Mouse (Mus musculus) right cerebral cortex, adult 18-20 months (tissue): ENCODE measurements around the gene Tmed8.
"Not testable (repeated sequence)": the region's sequence is repeated elsewhere in the genome, so short reads cannot be mapped to it uniquely, and the experiment has no call there.

Experiments
- DNase-seq: peaks from one replicate; pipeline ENCODE4 v3.0.0; 2022; ENCODE audit warnings: mixed read lengths

Gene Tmed8

DNA sequence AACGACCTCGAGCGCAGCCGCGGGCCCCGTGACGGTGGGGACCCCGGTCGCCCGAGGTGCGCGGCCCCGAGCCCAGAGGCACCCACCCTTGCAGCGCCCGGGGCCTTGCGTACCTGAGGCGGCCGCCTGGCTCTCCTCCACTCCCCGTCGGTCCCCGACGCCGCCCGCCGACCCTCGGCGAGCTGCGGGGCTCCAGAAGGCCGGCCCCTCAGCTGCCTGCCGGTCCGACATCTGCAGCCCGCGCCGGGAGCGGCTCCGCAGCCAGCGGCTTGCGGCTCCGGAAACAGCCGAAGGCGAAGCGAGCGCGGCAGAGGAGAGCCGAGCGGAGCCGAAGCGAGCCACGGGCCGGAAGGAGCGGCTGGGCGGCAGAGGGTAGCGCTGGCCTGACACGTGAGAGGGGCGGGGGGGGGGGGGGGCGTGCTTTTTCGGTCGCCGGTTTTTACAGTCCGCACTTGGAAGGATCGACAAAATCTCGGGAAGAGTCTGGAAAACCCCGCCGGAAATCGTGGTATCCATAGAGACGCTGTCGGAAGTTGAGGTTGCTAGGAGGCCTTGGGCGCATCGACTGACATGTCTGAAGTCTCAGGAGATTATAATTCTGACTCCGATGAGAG, at the start of gene Tmed8:
Tmed8 (minus strand) TSS at position 482 of the 614 bp plus-strand sequence.
- DNase-seq: peak; percentile 83

DNA sequence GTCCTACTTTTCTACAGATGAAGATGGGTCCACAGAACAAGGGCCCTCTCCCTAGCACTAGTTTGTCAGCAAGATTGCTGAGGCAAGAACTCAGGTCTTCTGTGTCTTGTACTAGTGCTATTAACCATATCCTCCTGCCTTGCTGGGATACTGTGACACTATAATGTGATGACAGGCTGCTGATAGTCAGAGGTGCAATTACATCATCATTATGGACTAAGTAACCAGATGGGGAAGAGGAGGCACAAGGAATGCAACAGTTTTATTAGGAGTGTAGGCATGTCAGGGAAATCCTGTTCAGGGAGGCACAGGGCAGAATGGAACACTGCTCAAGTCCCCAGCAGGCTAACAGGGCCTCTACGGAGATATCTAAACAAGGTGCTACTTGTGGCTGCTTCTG, 38.4 kb upstream of the Tmed8 start, which contains the start of gene Noxred1:
Noxred1 (minus strand) TSS at position 101 of the 400 bp plus-strand sequence.
- no peak for DNase-seq

GRCm38 (mm10) chr12:87236882-87237483, 36.7 kb upstream of the Tmed8 start:
- no peak for DNase-seq

- DNase-seq: no peak
These were observed 30.2 kb upstream of the Tmed8 start for GRCm38 (mm10) chr12:87230379-87230895.

DNA sequence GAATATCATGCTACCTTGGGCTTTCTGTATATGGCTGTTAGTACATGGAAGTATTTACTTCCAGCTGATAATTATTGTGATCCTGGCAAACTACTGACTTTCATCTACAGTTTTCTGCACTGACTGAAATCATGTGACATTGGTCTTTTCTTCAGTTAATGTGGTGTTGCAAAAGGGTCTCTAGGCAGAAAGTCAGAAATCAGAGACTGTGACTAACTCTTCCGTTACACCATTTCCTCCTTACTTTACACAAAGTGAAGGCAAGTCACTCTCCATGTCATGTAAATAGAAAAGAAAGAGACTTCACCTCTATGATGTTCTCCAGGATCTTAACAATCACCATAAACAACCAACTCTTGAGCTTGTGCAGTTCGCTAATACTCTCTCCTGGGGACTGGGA, 29.4 kb upstream of the Tmed8 start:
- no peak for DNase-seq

DNA sequence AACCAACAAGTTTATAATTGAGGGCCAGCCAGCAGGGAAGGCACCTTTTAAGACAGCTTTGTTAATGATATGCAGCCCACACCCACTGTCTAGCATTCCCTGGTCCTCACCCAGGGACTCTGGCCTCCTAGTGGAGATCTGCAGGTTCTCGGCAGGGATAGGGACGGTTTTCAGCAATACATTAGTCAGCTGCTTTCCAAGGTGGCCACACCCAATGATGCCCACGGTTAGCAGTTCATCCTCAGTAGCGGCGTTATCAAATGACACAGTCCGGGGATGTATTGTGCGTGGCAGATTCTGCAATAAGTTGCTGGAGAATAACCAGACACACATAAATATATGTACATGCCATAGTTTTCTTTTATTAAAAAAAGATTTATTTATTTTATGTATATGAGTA, 26.5 kb upstream of the Tmed8 start:
- no peak for DNase-seq

DNA sequence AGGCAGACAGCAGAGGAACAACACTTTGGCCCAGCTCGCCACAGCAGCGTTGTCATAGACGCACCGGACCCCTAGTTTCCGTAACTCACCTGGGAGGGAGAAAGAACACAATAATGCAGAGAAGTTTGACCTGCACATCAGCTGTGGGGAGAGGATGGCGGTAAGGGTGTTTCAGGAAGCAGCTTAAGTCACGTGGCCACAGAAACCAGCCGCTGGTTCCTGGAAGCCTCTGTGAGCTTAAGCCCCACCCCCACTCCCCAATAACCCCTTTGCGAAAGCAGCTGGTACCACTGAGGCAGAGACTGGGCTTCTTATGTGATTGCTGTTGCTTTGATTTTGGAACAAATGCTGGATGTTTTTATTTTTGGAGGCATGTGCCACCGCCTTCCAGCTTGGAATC, 24.7 kb upstream of the Tmed8 start:
- DNase-seq: no peak

DNA sequence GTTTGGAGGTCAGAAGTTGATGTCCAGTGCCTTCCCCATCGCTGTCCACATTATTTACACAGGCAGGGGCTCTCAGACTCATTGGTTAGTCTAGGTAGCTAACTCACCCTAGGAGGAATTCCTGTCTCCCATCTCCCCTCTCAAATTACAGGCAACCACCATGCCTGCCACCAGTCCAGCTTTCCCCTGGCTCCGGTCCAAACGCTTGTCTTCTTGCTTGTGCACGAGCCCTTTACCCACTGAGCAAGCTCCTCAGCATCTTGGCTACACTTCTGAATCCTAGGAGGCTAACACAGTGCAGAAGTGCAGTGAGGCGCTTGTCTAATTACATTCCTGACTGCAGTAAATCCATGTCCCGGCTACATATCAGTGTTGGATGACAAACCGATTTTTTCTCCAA, 19.1 kb upstream of the Tmed8 start:
- no peak for DNase-seq

DNA sequence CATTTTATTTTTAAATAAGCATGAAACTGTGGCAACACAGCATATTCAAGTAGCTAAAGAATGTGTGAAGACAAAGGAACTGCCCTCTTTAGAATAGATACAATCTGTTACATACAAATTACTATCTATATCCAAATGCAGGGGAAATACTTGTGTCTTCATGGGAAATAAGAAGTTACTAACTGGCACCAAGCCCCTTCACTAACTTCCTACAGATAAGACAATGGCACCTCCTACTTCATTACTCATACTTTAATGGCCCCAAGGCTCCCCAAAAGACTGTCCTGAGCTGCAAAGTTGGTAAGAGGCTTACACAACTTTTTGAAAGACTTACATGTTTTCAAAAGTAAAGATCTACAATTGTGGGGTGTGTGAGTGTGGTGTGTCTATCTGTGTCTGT, 17.3 kb upstream of the Tmed8 start:
- DNase-seq: no peak

GRCm38 (mm10) chr12:87216053-87216452, 15.8 kb upstream of the Tmed8 start:
- no peak for DNase-seq

- DNase-seq: no peak
These were observed 12.8 kb upstream of the Tmed8 start for GRCm38 (mm10) chr12:87212844-87213606.

DNA sequence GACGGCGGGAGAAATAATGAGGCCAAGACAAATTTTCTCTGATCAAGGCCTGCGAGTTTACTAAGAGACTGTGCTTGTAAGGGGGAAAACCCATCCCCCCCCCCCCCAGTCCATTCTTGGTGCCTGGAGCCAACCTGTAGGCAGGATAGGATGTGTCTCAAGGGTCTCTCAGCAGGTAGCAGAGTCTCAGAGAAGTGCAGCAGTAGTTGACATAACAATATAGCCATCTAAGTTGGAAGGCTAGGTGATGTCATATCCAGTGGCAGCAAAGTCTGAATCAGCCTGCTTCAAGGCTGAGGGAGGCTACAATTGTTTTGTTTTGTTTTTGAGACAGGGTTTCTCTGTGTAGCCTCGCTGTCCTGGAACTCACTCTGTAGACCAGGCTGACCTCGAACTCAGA, 5.5 kb upstream of the Tmed8 start:
- DNase-seq: not testable (repeated sequence)

- no peak for DNase-seq
These were observed 1.4 kb upstream of the Tmed8 start for GRCm38 (mm10) chr12:87201694-87202093.

- DNase-seq: peak; percentile 43
These were observed 865 bp downstream of the Tmed8 start, which contains the start of gene Samd15 for GRCm38 (mm10) chr12:87199206-87199972. Gene Samd15 (plus strand): TSS chr12:87199723.

GRCm38 (mm10) chr12:87198792-87199191, 1.5 kb downstream of the Tmed8 start:
- DNase-seq: no peak

DNA sequence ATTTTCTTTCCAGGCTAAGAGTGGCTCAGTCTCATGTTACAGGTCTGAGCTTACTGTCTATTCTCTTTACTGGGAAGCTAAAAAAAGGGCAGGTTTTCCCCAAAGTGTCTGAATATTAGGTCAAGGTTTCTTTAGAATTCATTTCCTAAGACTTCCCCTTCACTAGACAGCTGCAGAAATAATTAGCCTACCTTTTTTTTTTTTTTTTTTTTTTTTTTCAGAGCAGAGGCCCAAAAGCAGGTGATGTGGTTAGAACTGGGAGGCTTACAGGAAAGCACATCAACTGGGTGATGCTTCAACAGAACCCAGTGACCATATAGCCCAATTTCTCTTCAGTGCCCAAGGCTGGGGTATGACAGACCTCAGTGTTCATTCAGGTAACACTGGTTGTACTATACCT, 3.9 kb downstream of the Tmed8 start:
- DNase-seq: no peak

DNA sequence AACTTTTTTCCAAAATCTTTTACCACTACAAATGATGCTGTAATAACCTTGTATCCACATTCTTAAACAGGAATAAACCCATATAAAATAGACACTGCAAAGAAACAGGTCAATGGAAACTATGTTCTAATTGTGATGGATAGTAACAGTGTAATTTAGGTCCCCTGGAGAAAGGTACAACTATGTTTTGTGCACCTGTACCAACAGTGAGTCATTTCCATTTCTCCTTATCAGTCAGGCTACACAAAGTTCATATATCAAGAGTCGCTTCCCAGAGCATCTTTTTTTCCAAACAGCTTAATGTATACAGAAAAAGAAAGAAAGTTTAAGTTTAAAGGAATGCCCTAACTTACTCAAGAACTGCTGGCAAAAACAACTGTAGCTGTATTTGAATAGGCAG, 5.2 kb downstream of the Tmed8 start:
- DNase-seq: no peak

DNA sequence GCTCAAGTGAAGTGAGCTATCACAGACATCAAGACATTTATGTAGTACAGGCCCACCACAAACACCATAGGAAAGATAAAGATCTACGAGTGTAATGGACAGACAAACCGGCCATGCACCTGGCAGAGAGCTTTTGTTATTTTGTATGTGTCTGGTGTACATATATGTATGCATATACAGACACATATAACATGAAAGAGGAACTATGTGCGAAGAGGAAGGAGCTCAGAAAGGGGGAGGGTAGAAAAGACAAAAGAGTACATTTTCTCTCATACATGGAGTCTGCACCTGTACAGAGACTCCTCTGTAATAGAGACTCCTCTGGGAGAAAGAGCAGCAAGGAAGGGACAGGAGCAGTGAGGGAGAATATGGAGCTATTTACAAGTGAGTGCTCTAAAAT, 7.2 kb downstream of the Tmed8 start:
- no peak for DNase-seq

- DNase-seq: no peak
These were observed 22.6 kb downstream of the Tmed8 start for GRCm38 (mm10) chr12:87177631-87178030.

- DNase-seq: no peak
These were observed 24.9 kb downstream of the Tmed8 start for GRCm38 (mm10) chr12:87175194-87175946.

DNA sequence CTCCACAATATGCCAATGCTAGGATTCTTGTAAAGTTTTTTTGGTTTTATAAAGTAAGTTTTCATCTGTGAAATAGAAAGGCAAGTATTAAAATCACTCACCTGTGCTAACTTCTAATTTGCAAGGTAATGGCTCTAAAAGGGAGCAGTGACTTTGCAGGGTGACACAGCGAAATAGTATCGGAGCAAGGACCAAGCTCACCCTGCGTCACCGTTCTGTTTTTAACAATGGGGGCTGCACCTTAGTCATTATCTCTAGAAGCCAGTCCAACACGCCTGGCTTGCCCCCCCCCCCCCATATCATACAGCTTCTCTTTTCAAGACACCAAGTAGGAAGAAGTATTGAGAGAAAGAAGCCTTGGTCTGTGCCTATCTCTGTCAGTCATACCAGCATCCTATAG, 39.4 kb downstream of the Tmed8 start:
- no peak for DNase-seq

GRCm38 (mm10) chr12:87160310-87160709, 39.9 kb downstream of the Tmed8 start:
- no peak for DNase-seq
